Mouse (Mus musculus): ENCODE data around the gene Gm49322.
"Not testable (repeated sequence)": the region's sequence is repeated elsewhere in the genome, so short reads cannot be mapped to it uniquely, and the experiment has no call there.

The Gm49322 gene

DNA sequence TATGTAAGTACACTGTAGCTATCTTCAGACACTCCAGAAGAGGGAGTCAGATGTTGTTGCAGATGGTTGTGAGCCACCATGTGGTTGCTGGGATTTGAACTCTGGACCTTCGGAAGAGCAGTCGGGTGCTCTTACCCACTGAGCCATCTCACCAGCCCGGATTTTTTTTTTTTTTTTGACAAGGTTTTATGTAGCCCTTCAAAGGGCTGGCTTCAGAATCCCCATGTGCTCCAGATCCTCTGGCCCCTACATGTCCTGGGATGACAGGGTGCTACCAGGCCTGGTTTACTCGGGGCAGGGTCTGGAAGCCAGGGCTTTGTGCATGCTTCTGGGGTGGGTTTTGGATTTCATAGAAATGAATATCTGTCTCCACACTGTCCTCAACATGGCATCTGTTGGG lies at the start of gene Gm49322:
Gene Gm49322 (plus strand): TSS at position 301 of the 400 bp plus-strand sequence.
- DNase-seq, result not testable (repeated sequence)

DNA sequence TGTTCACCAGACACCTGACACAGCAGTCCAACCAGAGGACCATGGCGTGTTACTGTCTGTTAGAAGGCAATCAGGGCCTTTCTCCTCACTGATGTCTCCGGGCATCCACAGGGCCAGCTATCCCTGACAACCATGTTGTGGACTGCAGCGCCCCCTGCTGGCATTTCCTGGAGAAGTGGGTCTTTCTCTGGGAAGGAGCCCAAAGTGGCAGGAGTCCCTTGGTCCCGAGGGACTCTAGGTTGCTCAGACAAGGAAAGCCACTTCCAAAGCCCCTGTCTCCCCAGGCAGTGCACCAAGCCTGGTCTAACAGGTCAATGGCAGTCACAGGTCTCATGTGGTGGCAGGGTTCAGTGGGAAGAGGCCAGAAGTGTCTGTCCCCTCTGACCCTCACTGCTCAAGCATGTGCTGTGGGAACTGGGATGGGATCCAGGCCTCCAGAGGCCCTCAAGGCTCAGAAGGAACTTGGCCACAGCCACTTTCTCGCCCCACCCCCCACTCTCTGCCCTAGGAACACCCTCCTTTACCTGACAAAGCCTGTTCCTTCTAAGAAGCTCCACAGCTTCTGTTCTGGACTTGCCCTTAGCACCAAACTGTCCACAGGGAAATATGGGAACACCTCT lies 48.4 kb upstream of the Gm49322 start:
- DNase-seq, result peak; percentile 82

- no peak for DNase-seq
These were observed 46.4 kb upstream of the Gm49322 start for GRCm38 (mm10) chr10:80559431-80559830.

DNA sequence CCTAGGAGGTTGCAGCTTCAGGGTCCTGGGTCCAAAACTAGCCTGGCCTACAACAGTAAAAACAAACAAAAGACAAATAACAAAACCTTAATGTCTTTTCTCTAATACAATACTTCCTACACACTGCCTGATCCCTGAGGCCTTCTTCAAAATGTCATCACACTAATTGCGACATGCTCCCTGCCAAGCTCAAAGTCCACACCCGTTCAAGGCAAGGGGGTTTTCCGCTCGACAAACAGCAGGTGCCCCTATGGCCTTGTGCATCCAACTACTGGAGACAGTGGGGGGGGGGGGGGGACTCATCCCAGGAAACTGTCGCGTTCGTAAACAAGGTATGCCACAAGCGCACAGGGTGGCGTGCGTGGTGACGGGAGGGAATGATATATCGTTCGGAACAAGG lies 45.2 kb upstream of the Gm49322 start:
- no peak for DNase-seq

DNA sequence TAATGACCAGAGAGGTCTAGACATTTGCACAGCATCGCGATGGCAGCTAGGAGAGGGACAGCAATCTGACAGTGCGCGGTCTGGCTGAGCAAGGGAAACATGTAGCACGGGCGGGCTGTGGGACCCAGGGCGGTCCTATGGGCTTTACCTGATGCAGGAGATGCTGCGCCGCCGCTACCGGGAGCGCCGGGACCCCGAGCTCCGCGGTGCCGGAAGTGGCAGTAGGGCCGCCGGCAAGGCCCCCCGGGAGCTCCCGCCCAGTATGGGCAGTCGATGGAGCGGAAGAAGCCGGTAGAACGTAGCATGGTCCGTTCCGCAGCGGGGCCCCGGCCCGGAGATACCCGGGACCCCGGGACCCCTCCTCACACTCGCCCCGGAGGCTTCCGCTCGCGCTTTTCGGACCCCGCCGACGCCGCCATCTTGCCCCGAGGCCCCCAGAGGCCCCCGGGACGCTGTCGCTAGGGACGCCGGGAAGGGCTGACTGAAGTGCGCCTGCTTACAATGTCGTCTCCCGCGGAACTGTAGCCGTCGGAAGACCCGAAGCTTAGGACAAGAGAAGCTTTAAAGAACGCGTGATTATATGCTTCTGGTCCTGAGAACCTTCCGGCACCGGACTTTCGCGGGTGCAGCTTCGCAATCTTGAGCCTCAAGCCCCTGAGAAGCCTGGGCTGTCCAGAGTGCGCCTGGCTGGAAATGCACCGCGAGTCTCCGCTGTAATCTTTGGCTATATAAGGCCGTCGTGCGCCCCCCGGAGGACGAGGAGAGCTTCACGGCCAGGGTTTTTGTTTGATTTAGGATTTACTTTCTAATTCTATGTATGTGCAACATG lies 44.5 kb upstream of the Gm49322 start, which contains the start of gene Rexo1:
Gene Rexo1 (minus strand): TSS at position 445 of the 829 bp plus-strand sequence.
- DNase-seq, result peak; percentile 96

DNA sequence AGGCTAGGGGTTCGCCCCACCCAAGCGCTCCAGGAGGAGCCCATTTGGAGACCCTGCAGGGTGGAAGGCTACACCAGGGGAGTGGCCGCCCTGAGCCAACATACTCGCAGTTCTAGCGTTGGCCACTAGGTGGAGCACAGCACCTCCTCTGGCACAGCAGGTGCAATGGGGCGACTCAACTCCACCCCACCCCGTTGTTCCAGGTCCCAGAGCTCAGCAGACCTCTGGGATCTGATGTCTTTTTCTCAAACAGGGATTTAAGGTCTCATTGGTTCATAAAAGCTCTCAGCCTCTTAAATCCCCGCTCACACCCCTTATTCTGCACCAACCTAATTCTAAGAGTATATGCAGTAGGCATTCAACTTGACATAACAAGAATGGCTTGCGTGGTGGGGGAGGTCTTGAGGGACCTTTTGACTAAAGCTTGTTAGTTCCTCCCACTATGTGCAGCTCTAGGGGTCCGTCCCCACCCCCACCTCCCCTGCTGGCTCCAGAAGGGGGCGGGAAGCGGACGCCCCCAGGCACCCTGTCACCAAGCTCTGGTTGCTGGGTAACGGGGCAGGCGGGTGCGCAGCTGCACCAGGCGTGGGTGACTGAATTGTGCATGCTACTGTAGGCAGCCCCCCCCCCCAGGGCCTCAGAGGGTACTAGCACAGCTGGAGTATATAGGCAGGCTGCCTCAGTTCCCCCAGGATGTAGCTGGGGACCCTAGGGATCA lies 39.3 kb upstream of the Gm49322 start:
- peak; percentile 91 for DNase-seq

DNA sequence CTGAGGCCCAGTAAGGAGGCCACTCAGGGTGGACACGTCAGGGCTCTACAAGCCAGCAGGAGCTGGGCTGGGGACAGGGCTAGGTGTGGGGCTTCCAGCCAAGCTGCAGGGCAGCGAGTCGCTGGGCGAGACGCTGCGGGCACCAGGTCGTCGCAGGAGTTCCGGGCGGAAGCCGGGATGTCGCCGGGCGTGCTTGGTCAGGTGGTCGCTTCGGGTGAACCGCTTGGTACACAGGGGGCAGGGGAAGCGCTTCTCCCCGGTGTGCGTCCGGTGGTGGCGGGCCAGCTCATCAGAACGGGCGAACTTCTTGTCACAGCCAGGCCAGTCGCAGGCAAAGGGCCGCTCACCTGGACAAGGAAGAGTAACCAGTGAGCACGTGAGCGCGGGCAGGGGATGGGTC lies 36.9 kb upstream of the Gm49322 start:
- DNase-seq, result no peak

DNA sequence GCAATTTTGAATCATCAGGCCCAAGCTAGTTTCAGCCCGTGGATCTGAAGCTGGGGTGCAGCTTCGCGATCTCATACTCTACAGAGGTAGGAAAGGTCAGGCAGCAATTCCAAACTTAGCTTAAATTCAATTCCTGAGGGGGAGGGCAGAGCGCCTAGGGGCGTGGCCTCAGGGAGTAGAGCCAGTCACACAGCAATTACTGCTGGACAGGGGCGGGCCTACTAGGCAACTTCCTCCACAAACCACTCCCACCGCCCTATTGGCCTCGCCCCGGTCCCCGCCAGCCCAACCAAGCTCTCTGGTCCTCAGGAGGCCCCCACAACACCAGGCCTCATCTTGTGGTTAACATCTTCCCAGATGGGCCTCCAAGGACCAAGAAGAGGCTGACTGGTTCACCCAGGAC lies 36.2 kb upstream of the Gm49322 start:
- peak; percentile 58 for DNase-seq

DNA sequence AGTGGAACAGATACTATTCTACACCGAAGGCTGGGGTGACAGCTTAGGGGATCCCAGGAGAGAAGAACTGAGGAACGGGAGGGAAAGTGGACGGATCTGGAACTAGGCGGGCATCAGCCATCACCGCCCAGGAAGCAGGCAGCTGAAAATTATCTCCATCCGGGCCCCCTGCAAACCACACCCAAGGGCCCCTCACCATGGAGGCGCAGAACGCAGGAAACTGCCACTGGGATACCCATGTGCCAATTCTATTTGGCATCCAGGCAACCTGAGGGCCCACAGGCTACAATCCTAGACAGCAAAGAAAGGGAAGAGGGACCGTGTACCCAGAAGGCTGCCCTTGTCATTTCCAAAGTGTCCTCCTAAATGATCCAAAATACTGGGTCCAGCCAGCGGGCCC lies 35.4 kb upstream of the Gm49322 start:
- no peak for DNase-seq

- DNase-seq, result peak; percentile 62
These were observed 34.7 kb upstream of the Gm49322 start for GRCm38 (mm10) chr10:80570871-80571836.

GRCm38 (mm10) chr10:80572477-80572876 lies 33.3 kb upstream of the Gm49322 start:
- no peak for DNase-seq

DNA sequence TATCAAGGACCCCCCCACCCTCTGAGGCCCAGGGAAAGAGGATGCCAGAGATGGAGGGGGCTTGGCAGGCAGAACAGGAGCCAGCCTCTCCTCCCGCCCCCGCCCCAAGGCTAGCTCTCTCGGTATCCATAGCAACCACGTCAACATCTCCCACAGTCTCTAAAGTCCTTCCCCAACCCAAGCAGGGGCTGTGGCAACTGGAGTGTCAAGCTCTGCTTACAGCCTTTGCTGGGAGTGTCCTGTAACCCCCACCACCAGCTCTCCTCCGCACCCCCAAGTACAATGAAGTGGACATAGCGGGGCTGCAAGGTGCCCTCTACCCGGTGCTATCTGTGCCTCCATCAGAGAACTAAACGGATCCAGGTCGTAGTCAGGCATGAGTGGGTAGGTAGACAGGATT lies 31.9 kb upstream of the Gm49322 start:
- peak; percentile 47 for DNase-seq

- no peak for DNase-seq
These were observed 30.9 kb upstream of the Gm49322 start for GRCm38 (mm10) chr10:80574896-80575295.

- DNase-seq, result no peak
These were observed 29.9 kb upstream of the Gm49322 start for GRCm38 (mm10) chr10:80575925-80576324.

DNA sequence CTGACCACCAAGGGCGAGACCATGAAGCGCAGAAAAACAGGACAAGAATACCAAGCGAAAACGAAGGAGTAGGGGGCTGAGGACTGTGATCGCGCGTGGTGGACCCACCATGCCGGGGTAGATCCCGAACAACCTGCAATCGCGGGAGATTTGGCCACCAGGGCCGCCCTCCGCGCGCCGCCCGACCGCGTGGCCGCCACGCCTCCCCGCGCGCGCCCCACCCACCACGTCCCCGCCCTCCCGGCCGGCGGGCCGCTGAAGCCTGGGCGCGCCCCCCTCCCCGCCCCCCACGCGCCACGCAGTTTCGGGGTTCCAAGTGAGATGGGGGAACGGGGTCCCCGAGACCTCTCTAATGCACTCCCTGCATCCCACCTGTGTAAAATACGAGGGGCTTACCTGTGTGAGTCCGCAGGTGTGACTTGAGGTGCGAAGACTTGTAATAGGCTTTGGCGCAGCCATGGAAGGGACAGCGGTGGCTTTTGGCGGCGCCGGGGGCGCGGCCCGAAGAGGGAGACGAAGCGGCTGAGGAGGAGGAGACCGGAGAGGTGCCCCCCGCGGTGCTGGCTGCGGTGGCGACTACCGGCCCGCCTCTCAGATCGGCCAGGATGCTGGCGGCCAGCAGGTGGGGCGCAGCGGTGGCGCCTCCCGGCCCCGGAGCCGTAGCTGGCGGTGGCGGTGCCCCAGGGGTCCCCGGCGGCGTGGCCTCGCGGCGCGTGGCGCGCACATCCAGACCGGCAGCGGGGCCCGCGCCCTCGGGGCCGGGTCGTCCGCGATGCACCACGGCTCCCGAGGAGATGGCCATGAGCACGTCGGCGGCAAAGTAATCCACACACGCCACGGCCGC lies 29.2 kb upstream of the Gm49322 start:
- DNase-seq, result peak; percentile 54

GRCm38 (mm10) chr10:80577195-80578130 lies 28.4 kb upstream of the Gm49322 start, which contains the start of gene Klf16:
TSS of gene Klf16 (minus strand) at chr10:80577321.
- peak; percentile 95 for DNase-seq

- DNase-seq, result peak; percentile 87
These were observed 27.6 kb upstream of the Gm49322 start for GRCm38 (mm10) chr10:80578131-80578750.

DNA sequence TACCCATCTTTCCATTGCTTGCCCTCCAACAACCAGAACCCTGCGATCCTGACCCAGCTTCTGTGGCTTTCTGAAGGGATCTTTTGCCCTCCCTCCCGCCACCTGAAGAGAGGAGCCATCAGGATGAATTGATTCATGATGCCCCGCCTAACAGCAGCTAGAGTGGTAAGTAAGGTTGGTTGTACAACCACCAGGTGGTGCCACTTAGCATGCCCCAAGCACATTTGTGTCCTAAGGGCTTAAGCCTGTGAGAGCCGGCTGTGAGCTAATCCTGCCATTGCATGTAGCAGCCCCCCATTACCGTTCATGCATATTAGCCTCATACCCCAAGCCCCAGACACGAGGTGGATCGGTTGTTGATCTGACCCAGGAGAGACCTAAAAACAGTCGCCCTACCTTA lies 26.9 kb upstream of the Gm49322 start:
- DNase-seq, result peak; percentile 88

- no peak for DNase-seq
These were observed 22.8 kb upstream of the Gm49322 start for GRCm38 (mm10) chr10:80583047-80583446.

DNA sequence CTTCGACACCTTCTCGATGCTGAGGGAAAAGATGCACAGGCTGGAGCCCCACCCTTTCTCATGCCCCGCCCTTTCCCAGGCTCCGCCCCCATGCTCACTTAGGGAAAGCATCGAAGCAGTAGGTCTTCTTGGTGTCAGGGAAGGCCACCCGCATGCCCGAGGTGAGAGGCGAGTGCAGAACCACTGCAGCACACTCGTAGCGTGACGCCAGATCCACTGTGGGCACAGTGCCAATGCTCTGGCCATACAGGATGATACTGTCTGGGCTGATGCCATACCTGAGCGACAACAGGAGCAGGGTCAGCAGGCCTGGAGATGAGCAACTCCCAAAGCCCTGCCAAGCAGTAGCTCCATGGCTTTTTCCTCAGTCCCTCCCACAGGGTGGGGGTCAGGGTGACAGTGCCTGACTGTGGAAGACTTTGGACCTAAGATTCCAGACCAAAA lies 21.8 kb upstream of the Gm49322 start:
- DNase-seq, result no peak
